Mouse (Mus musculus): ENCODE data around the gene Lrrc26.

GRCm38 (mm10) chr2:25262795-25263622, 26.7 kb upstream of the Lrrc26 start:
- TF ChIP-seq POLR2A (IDR thresholded peaks at IDR 0.05; ENCODE audit: insufficient read depth, low read depth, low read length) (no peak), CTCF (IDR thresholded peaks at IDR 0.05; ENCODE audit: insufficient read depth, low read depth, low read length) (no peak)

Measured in olfactory bulb, adult 2 months (tissue).